Mouse (Mus musculus) megakaryocyte-erythroid progenitor cell, adult 5-6 weeks (primary cell): ENCODE measurements around the gene Zbtb7b. TPM values are rescaled to one million over a fixed set of nuclear protein-coding genes. Genes with fewer than 3 reads are reported as not detected.

Experiments used
- ATAC-seq: replicated peaks from 2 replicates; pipeline ENCODE4 v1.8.0; 2016; ENCODE audit warnings: mild to moderate bottlenecking, inconsistent platforms; ENCODE audit not compliant: severe bottlenecking, poor library complexity, low FRiP score, low TSS enrichment
- total RNA-seq, 2 experiments: library from RNA; stranded (forward) in 1 of 2; stranded (reverse) in 1 of 2; fragments of 200-1000, 215-1000 nt in 1 of 2; fragments of >200 nt in 1 of 2; fragmentation: Nextera tagmentation in 1 of 2; gene quantifications; 2 replicates each; pipeline ENCODE4 v1.2.3; 2014 to 2017

The Zbtb7b gene
- total RNA-seq, 2 experiments from 2014 or later = 5.0 to 7.3 TPM

DNA sequence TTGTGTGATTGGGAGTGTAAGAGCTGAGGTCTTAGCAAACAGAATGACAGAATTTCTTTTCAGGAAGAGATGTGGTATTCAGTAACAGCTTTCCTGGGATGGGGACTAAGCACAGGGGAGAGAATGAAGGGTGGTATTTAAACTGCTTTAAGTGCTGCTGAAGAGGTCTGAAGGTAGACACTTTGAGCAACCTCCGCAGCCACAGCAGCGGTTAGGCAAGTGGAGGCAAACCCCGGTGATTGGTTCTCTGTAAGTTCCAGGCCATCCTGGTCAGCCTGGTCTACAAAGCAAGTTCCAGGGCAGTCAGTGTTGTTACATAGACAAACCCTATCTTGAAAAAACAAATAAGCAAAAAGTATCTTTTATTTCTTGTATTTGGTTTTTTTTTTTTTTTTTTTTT lies 25.4 kb upstream of the Zbtb7b start:
- no peak for ATAC-seq

DNA sequence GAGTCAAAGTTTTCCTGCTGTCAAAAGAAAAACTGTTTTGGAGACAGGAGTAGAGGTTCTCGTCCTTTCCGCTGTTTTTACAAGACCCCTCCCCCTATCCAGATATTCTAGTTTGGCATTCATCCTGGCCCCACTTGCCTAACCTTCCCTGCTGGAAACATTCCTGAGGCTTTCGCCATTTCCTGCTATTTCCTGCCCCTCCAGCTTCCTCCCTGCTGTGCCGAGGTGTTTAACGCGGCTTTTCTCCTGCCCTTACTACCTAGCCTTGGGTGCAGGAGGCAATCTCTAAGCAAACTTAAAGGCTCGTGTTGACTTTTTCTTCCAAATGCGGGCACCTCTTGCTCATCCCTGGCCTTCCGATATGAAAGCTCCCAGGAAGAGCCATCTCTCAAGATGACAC lies 25.0 kb upstream of the Zbtb7b start:
- no peak for ATAC-seq

DNA sequence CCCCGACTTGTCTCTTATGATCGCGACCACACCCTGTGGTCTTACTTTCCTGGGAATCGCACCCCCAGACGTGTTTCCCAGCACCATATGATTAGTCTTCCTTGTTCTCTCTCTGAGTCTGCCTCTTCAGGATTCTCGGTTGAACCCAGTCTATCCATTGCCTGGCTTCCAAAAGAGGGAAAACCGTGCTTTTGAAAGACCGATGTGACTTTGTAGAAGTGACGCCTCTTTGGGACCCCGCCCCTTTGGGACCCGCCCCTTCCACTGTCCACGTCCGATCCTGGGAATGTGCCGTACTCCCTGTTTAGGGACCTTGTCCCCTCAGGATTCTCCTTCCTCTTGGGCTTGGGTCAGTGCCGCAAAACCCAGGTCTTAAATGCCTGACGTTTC lies 24.3 kb upstream of the Zbtb7b start:
- no peak for ATAC-seq

DNA sequence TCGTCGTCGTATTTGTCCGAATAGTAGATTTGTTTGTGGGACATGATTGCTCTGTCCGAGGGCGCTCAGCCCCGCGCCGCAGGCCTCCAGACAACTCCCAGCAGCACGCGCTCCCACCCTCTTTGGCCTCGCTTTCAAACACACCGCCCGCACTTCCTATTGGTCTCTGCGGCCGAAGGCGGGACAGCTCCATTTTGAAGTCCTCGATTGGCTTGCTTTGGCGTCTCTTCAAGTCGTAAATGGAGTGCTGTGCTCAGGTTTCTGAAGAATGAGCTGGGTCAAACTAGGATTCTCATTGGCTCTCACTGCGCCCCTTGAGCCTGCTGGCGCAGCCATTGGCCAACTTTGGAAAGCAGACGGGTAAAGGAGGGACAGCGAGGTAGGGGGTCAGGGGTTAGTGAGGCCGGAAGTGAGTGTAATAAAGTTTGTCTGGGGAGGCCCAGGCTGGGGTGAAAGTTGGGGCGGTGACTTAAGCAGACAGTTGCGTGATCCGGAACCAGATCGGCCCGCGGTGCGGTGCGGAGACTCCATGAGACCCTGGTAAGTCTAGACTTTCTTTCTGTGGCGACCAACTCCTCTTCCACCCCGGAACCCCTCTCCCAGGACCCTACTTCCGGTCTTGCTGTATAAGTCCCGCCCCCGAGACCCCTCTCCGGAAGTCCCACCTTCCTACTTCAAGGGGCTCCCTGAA lies 23.7 kb upstream of the Zbtb7b start, which contains the start of the genes Cks1b and Shc1:
TSS of gene Cks1b (minus strand) at position 214 of the 691 bp plus-strand sequence.
TSS of gene Shc1 (plus strand) at position 274 of the 691 bp plus-strand sequence.
- peak; percentile 88 for ATAC-seq

DNA sequence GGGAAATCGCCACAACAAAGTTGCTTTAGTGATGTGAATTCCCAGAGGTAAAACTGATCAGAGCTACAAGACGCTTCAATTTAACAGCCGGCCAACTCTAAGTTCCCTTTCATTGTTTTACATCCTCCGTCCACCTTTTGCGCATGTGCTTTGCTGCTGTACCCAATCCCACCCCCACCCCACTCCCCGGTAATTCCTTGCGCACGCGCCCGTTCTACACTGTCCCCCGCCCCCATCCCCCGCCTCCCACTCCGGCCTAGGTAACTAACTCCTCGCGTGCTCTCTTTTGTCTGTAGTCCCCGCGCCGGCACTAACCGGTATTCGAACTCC lies 23.2 kb upstream of the Zbtb7b start:
- ATAC-seq = peak; percentile 4

DNA sequence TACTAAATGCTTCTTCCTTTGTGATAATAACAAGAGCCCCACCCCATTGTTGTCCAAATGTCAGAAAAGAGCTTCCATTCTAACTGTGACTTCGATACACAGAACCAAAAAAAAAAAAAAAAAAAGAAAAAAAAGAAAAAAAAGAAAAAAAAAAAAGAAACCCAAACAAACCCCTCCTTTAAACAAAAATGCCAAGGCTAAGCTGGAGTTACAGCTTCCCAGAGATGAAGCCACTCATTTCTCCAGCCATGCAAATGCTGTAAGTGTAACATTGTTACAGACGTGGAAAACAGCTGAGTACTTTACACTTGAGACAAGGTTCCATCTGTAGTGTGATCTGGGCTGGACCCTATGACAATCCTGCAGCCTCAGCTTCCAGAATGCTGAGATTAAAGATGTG lies 22.6 kb upstream of the Zbtb7b start:
- ATAC-seq = no peak

DNA sequence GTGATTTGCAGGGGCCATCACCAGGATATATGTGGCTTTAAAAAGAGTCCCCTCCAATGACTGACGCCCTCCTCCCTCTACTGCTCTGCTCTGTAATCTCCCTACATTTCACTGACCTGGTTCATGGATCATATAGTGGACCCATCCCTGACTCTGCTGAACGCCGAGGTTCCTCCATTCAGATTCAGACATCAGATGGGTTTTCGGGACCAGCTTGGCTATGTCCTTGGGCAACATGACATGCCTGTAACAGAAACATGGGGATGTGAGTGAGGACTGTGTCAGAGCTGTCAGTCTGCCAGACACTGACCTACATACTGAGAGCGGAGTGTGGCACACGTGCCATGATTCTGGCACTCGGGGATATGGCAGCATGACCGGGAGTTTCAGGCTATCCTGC lies 21.6 kb upstream of the Zbtb7b start:
- no peak for ATAC-seq

DNA sequence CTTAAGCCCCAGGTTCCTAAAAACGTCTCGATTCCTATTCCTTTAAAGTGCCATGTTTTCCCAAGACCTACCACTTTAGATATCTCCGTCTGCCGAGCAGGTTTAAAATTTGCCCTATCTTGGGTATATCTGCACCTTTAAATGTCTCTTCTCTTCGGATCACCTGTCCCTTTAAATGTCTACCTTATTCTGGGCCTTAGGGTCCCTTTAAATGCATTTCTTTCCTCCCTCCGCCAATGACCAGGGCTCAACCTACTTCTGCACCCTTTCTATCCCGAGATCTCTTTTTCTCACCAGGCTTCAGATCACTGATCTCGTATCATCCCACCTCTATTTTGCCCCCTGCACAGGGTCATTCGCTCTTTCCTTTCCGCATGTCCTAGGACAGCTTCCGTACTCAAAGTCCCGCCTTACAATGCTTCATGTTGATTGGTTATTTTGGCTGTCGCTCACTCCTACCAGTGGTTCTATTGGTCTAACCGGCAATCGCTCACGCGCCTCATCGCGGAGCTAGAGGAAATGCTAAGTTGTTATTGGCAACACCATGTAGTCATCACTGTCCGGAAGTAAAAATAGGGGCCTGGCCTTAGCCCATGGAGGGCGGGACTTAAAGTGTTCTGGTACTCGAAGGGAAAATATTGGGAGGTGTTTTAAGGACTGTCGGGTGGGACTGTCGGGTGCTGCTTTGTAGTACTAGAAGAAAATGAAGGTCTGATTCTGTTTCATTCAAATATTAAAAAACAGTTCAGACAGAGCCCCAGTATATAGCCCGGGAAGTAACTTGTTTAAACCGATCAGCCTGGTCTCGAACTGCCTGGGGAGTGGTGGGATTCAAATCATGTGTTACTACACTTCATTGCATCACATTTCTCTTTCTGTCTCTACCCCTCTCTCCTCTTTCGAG lies 17.2 kb upstream of the Zbtb7b start, which contains the start of gene Flad1:
TSS of gene Flad1 (minus strand) at position 381 of the 904 bp plus-strand sequence.
- ATAC-seq = peak; percentile 99

DNA sequence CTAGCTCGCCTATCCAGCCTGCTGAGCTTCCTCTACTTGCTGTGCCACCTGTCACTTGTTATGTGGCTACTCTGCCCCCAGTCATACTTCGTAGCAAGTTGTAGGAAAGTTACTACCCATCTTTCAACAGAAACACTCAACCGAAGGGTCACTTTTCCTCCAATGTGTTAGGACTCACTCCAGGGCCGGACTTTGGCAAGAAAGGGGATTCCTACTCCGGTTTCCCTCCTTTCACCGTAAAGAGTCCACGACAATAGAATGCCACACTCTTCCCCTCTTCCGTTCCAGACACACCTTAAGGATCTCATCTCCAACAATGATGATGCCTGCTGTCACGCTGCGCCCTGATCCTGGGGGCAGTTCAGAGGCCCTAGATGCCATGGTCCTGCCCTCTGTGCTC lies 16.3 kb upstream of the Zbtb7b start:
- no peak for ATAC-seq

DNA sequence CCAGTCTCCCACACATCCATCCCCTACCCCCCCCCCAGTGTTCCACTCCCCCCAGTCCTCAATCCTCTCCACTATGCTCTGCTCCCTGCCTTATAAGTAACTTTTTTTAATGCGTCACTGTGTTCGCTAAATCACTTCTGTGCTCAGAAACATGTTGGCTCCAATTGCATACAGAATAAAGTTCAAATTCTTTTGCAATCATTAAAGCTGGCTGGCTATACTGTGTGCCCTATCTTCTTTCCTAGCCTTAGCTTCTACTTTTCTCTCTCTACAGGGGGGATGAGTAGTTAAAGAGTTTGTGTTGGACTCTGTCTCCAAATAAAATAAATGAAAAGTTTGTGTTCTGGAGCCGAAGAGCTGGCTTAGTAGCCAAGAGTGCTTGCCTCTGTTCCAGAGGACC lies 15.1 kb upstream of the Zbtb7b start:
- no peak for ATAC-seq

DNA sequence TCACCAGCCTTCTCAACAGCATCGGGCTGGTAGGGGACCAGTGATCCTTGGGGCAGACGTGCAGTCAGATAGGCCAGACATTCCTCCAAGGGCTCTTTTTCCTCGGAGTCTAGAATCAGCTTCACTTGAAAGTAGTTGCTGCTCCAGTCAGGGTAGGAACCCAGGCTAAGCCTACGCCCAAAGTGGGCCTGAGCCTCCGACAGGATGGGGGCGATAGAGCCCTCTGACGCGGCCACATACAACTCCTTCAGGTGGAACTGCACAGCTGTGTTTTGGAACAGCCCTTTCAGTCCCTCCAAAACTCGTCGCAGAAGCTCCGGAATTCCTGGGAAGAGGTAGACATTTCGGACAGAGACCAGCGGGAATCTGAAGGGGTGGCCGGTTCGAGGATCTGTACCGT lies 13.9 kb upstream of the Zbtb7b start:
- no peak for ATAC-seq

DNA sequence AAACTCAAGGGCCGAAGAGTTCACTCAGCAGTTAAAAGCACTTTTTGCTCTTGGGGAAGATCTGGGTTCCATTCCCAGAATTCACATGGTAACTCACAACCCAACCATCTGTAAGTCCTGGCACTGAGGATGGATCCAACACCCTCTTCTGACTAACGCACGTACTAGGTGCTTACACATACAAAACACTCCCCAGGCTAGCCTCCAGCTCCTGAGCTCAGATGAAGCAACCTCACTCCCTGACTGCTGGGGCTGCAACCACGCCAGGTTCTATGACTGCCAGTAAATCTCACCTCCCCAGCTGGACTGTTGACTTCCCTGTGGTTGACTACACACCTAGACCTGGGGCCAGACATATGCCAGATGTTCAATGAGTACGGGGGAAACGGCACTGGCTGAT lies 12.3 kb upstream of the Zbtb7b start:
- ATAC-seq = no peak

DNA sequence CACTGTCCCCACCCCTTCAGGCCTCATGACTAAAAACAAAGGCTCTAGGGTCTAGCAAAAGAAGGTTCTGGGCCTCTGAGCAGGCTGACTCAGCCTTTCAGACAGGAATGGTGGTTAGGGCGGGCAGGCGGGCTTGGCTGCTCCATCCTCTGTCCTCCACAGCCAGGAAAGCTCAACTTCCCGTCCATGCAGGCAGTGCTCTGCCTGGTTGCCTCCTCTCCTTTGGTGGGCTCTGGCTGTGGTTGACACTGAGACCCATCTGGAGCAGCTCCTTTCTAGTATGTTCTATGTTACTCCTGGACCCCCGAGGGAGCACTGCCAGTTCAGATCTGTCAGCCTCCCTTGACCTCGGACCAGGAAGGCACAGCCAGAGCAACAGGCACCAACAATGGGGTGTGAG lies 8.1 kb upstream of the Zbtb7b start, which contains the start of gene Lenep:
TSS of gene Lenep (minus strand) at position 101 of the 400 bp plus-strand sequence.
- ATAC-seq = no peak

DNA sequence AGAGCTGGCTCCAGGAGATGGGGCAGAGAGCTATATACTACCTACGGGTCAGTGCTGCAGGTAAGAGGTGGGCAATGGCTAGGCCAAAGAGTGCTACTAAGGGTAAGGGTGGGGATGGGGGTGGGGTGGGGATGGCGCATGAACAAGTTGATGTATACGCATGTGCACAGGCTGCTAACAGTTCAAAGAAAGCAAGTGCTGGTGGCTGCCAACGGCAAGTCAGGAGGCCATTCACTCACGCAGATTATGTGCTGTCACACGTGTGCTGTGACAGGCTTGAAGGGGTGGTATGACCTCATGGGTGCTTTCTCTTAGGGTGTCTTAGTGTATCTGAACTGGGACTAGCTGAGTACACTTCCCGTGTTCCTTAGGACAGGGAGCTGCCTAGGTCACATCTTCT lies 6.8 kb upstream of the Zbtb7b start:
- no peak for ATAC-seq

DNA sequence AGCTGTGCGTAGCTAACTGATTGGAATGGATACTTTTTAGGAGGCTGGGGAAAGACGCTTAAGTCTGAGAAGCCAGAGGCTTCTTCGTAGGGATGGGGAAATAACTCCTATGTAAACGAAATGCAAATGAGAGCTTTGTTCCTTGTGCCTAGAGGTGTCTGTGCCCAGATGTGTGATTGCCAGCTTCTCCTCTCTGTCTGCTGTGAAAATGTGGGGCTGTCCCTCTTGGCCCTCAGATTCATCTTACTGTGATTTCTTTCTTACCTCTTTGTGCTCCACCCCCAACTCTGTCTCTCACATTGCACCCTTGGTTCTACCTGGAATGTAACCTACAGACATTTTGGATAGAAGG lies 2.1 kb upstream of the Zbtb7b start:
- ATAC-seq = no peak

DNA sequence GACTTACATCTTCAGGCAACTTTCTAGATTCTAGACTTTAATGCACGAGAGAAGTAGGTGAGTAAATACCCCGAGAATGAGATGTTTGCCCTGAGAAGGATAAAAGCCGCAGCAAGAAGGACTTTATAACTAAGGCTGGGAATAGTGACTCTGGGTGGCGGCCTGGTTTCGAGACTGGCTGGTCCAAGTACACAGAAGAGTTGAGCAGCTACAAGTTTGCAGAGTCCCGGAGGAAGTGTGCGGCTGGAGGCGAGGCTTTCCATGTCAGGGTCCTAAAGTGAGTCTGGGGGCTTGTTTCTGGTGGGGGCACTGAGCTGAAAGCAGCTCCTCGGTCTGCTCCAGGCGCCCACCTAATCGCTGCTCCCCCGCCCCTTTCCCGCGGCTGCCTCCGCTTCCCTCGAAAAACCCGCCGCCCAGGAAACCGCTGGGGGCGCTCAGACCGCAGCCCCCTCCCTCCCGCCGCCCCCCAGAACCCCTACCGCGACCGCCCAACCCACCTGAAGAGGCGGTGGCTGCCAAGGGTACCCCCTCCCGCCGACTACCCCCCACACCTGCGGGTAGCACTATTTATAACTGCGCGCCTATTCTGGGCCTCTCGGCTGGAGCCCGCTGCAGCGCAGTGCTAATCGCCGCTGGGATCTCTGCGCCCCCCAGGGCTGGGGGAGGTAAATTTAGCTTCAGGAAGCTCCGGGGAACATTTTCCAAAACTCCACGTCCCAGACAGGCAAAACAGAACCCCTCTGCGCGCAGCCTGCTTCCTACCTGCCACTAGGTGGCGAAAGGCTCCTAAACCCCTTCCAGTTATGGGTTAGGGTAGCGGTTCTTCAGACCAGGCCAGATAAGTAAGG lies 1.5 kb upstream of the Zbtb7b start:
- 0 out of 2 replicates have a peak, but pooled peaks have one; percentile 16 for ATAC-seq

DNA sequence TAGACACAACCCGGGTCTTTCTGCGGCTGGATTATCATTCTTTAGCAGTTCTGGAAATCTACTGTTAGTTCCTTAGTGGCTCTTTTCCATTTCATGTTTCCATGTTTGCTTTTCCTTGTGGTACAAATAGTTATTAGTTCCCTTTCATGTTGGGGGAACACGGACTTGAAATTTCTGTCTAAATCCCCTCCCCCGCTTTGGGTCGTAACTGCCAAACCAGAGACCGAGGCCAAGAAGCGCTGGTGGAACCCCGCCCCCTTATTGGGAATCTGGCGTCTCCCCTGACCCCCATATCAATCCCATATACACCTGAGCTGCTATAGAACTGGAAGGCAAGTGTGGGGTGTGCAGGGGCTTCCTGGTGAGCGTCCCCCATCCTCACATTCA lies 836 bp upstream of the Zbtb7b start:
- ATAC-seq = no peak

DNA sequence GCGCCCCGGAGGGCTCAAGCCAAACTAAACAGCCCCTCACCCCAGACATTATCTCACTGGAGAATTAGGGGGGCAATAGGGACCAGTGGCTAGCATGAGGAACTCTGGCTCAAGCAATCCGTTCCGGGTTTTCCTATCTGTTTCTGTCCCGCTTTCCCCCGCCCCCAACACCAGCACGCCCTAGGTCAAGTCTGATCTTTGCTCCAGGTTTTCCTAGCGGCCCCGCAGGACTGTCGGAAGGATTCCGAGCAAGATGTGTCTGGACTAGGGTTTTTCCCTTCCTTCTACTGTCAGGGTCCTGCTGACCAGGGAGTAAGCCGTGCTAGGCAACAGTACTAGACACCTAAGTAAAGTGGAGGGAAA lies 299 bp upstream of the Zbtb7b start:
- 0 out of 2 replicates have a peak, but pooled peaks have one; percentile 16 for ATAC-seq

DNA sequence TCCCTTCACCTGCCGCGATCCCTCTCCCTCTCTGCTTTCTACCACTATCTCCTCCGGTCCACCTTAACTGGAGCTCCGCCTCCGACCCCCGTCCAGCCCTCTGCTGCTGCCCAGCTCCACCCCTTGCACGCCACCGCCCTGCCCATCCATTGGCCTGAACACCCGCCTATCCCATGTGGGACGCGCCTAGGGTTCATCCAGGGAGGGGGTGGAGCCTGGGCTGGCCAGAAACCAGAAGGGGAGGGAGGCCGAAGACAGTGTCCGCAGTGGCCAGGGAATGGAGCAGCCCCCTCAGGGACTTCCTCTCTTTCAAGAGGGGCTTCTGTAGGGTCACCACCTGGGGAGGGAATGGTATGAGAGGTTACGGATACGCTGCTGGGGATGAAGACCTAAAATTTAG lies 971 bp downstream of the Zbtb7b start:
- ATAC-seq = peak; percentile 85

DNA sequence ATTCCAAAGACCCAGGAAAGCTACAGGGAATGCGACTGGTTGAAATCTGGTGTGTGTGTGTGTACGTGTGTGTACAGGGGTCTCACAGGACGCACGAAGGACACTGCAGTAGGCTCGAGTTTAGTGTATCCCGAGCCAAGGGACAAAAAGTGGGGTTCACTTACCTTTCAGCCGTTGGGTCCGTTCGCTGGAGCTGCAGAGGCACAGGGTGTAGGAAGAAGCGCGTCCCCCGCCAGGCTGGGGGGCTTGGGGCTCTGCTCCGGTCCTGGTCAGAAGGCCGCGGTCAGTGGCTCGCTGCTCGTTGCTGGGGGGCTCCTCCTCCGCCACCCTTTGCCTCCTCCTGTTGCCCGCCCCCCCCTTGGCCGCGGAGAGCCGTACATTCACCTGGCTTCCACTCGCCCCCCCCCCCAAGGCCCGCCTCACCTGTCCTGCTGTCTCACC lies 1.7 kb downstream of the Zbtb7b start:
- no peak for ATAC-seq
